20 mouse cellular contexts compared by ENCODE assay signal in genomic region chr14:71799861-71800260, GRCm38 (mm10).
DNase-seq lines count a peak whose midpoint lies in the region; ATAC-seq and TF ChIP-seq lines count a peak whose summit lies in the region.
"Had no signal": no experiment of that assay in that cellular context is flagged by ENCODE, and none has a peak within 500 bp of the region (broad histone marks: within the 10 kb centered on the region; RNA-seq: fewer than 3 reads in every experiment).

No protein-coding gene starts in this region.

- no peak overlapping the region for H3K9ac ChIP-seq in forebrain, embryonic 13.5 days
- no peak overlapping the region for H3K9ac ChIP-seq in forebrain, embryonic 11.5 days (ENCODE audit: low read length)
- no peak overlapping the region for H3K9ac ChIP-seq in kidney, postnatal 0 days (ENCODE audit: low read depth, low read length)
- no peak overlapping the region for H3K9ac ChIP-seq in kidney, embryonic 16.5 days (replicated peaks; ENCODE audit: low read length)
- H3K9ac ChIP-seq: kidney, embryonic 15.5 days; limb, embryonic 12.5 days; liver, embryonic 13.5 days; lung, embryonic 15.5 days had no signal

- no peak overlapping the region for H3K4me2 ChIP-seq in forebrain, embryonic 13.5 days
- no peak overlapping the region for H3K4me2 ChIP-seq in forebrain, embryonic 11.5 days (ENCODE audit: low read depth, low read length, severe bottlenecking)
- H3K4me2 ChIP-seq in kidney, postnatal 0 days (ENCODE audit: low read length): no peak overlapping the region
- no peak overlapping the region for H3K4me2 ChIP-seq in kidney, embryonic 16.5 days (replicated peaks; ENCODE audit: low read depth, low read length)
- H3K4me2 ChIP-seq: heart, embryonic 11.5 days; kidney, embryonic 15.5 days; limb, embryonic 12.5 days; liver, embryonic 13.5 days; lung, embryonic 15.5 days had no signal

- no peak for DNase-seq in forebrain, embryonic 11.5 days (ENCODE audit: low spot score)
- peak; percentile 10 for DNase-seq in kidney, postnatal 0 days (ENCODE audit: low spot score)
- DNase-seq in MN1 (ENCODE audit: low spot score): peak; percentile 32
- peak; percentile 38 to 40 for DNase-seq in layer of hippocampus, adult 8-10 months (ENCODE audit: low spot score in 2 of 2)
- no peak for DNase-seq in adrenal gland, postnatal 25 days
- DNase-seq: cerebellum, adult 11-12 months; cerebellum, postnatal 25 days; gastrocnemius, postnatal 36 days; liver, embryonic 13.5 days; thymus, adult 2 months had no signal

- 41% methylated on average over 4 of the region's 4 CpGs for WGBS in forebrain, embryonic 13.5 days
- WGBS in forebrain, embryonic 11.5 days: 65% methylated on average over 4 of the region's 4 CpGs
- WGBS in kidney, postnatal 0 days: 32% methylated on average over 4 of the region's 4 CpGs
- 44% methylated on average over 4 of the region's 4 CpGs for WGBS in kidney, embryonic 16.5 days

- H3K27me3 ChIP-seq in forebrain, embryonic 13.5 days: no peaks in the 10 kb centered on the region
- H3K27me3 ChIP-seq in forebrain, embryonic 11.5 days (ENCODE audit: control insufficient read depth, insufficient read depth, low read length): no peaks in the 10 kb centered on the region
- H3K27me3 ChIP-seq in kidney, postnatal 0 days (ENCODE audit: insufficient read depth, low read length): no peaks in the 10 kb centered on the region
- no peaks in the 10 kb centered on the region for H3K27me3 ChIP-seq in kidney, embryonic 16.5 days (ENCODE audit: insufficient read depth, low read length)
- H3K27me3 ChIP-seq: kidney, embryonic 15.5 days; limb, embryonic 12.5 days; liver, embryonic 13.5 days; lung, embryonic 15.5 days had no signal

- no peaks in the 10 kb centered on the region for H3K4me1 ChIP-seq in forebrain, embryonic 13.5 days
- no peaks in the 10 kb centered on the region for H3K4me1 ChIP-seq in forebrain, embryonic 11.5 days (replicated peaks; ENCODE audit: control insufficient read depth, insufficient read depth, low read length)
- no peaks in the 10 kb centered on the region for H3K4me1 ChIP-seq in kidney, postnatal 0 days (replicated peaks; ENCODE audit: insufficient read depth, low read length)
- H3K4me1 ChIP-seq in kidney, embryonic 16.5 days (ENCODE audit: insufficient read depth, low read length): no peaks in the 10 kb centered on the region
- H3K4me1 ChIP-seq: limb, embryonic 12.5 days; liver, embryonic 13.5 days; lung, embryonic 15.5 days had no signal

- no peak overlapping the region for H3K4me3 ChIP-seq in forebrain, embryonic 13.5 days
- H3K4me3 ChIP-seq in forebrain, embryonic 11.5 days (ENCODE audit: low read depth, low read length): no peak overlapping the region
- no peak overlapping the region for H3K4me3 ChIP-seq in kidney, postnatal 0 days (replicated peaks; ENCODE audit: low read depth, low read length)
- H3K4me3 ChIP-seq in kidney, embryonic 16.5 days (ENCODE audit: low read length): no peak overlapping the region
- H3K4me3 ChIP-seq: kidney, embryonic 15.5 days; limb, embryonic 12.5 days; liver, embryonic 13.5 days; lung, embryonic 15.5 days had no signal

- H3K36me3 ChIP-seq in forebrain, embryonic 13.5 days (ENCODE audit: poor library complexity, severe bottlenecking): no peaks in the 10 kb centered on the region
- H3K36me3 ChIP-seq in forebrain, embryonic 11.5 days (ENCODE audit: control insufficient read depth, insufficient read depth, low read length): no peaks in the 10 kb centered on the region
- no peaks in the 10 kb centered on the region for H3K36me3 ChIP-seq in kidney, postnatal 0 days (ENCODE audit: insufficient read depth, low read length)
- no peaks in the 10 kb centered on the region for H3K36me3 ChIP-seq in kidney, embryonic 16.5 days (ENCODE audit: insufficient read depth, low read length)
- H3K36me3 ChIP-seq: G1E; kidney, embryonic 15.5 days; limb, embryonic 12.5 days; liver, embryonic 13.5 days; lung, embryonic 15.5 days had no signal

- H3K9me3 ChIP-seq in forebrain, embryonic 13.5 days (replicated peaks): no peaks in the 10 kb centered on the region
- H3K9me3 ChIP-seq in forebrain, embryonic 11.5 days (ENCODE audit: control insufficient read depth, low read length): no peaks in the 10 kb centered on the region
- H3K9me3 ChIP-seq in kidney, postnatal 0 days (replicated peaks; ENCODE audit: low read length): no peaks in the 10 kb centered on the region
- H3K9me3 ChIP-seq in kidney, embryonic 16.5 days (ENCODE audit: low read length): no peaks in the 10 kb centered on the region
- H3K9me3 ChIP-seq: kidney, embryonic 15.5 days; limb, embryonic 12.5 days; liver, embryonic 13.5 days; lung, embryonic 15.5 days had no signal

- no peak for ATAC-seq in forebrain, embryonic 13.5 days
- ATAC-seq in forebrain, embryonic 11.5 days (replicated peaks; ENCODE audit: low FRiP score): no peak
- no peak for ATAC-seq in kidney, postnatal 0 days (replicated peaks; ENCODE audit: low FRiP score, low read depth)
- ATAC-seq in kidney, embryonic 16.5 days (ENCODE audit: low FRiP score, low TSS enrichment): no peak
- ATAC-seq in frontal cortex, adult (ENCODE audit: low TSS enrichment): no peak
- ATAC-seq: CD4-positive, CD25-positive, alpha-beta regulatory T cell, adult 4 months; intestine, embryonic 16.5 days had no signal

- no peak for TF ChIP-seq CTCF in kidney, postnatal 0 days (IDR thresholded peaks at IDR 0.05; ENCODE audit: low read depth)

- 0 out of 2 replicates have a peak overlapping the region, but pooled peaks have one; percentile 8 for H3K27ac ChIP-seq in forebrain, embryonic 13.5 days
- H3K27ac ChIP-seq in forebrain, embryonic 11.5 days (ENCODE audit: low read depth, low read length): no peak overlapping the region
- no peak overlapping the region for H3K27ac ChIP-seq in kidney, postnatal 0 days
- H3K27ac ChIP-seq in kidney, embryonic 16.5 days (ENCODE audit: low read length): no peak overlapping the region
- H3K27ac ChIP-seq: kidney, embryonic 15.5 days; limb, embryonic 12.5 days; liver, embryonic 13.5 days; lung, embryonic 15.5 days had no signal

Comparison
In these comparisons a context has a peak if more than half of its experiments do, and no peak if none do; other contexts are left out.
1. DNase-seq: peak in kidney, postnatal 0 days (single experiment), MN1 (single experiment) and layer of hippocampus, adult 8-10 months (2 of 2); none in forebrain, embryonic 11.5 days (single experiment) and adrenal gland, postnatal 25 days (single experiment).